Mouse (Mus musculus) MEL (cell line): ENCODE results near the gene Nmnat3.

Experiments
- CTCF ChIP-seq, 3 experiments: IDR thresholded peaks in 2 of 3; conservative IDR thresholded peaks in 1 of 3; 2 replicates each; pipeline ENCODE4 v1.5.1; 2011 to 2012; ENCODE audit warnings: low read length in 3 of 3, low read depth in 2 of 3, mild to moderate bottlenecking in 2 of 3, improper control_type of control experiment in 1 of 3, inconsistent platforms in 1 of 3, mixed read lengths in 1 of 3, moderate library complexity in 1 of 3; ENCODE audit not compliant: control insufficient read depth in 1 of 3, insufficient read depth in 1 of 3, poor library complexity in 1 of 3, severe bottlenecking in 1 of 3
- MEF2A ChIP-seq: IDR thresholded peaks from 2 replicates; pipeline ENCODE4 v1.6.1; 2014; ENCODE audit warnings: low read depth, mild to moderate bottlenecking, inconsistent platforms, low read length, improper control_type of control experiment; ENCODE audit not compliant: poor library complexity, insufficient replicate concordance, severe bottlenecking; ENCODE audit errors: extremely low read depth
- POLR2A ChIP-seq, 2 experiments: IDR thresholded peaks; 2 replicates each; pipeline ENCODE4 v1.6.1; 2011 to 2012; ENCODE audit warnings: low read length in 2 of 2, mild to moderate bottlenecking in 2 of 2, control low read depth in 1 of 2, improper control_type of control experiment in 1 of 2, low read depth in 1 of 2, moderate library complexity in 1 of 2; ENCODE audit not compliant: control insufficient read depth in 1 of 2, insufficient read depth in 1 of 2, poor library complexity in 1 of 2
- ZC3H11A ChIP-seq: IDR thresholded peaks from 2 replicates; pipeline ENCODE4 v1.6.1; 2012; ENCODE audit warnings: low read depth, mild to moderate bottlenecking, inconsistent platforms, low read length, improper control_type of control experiment

DNA sequence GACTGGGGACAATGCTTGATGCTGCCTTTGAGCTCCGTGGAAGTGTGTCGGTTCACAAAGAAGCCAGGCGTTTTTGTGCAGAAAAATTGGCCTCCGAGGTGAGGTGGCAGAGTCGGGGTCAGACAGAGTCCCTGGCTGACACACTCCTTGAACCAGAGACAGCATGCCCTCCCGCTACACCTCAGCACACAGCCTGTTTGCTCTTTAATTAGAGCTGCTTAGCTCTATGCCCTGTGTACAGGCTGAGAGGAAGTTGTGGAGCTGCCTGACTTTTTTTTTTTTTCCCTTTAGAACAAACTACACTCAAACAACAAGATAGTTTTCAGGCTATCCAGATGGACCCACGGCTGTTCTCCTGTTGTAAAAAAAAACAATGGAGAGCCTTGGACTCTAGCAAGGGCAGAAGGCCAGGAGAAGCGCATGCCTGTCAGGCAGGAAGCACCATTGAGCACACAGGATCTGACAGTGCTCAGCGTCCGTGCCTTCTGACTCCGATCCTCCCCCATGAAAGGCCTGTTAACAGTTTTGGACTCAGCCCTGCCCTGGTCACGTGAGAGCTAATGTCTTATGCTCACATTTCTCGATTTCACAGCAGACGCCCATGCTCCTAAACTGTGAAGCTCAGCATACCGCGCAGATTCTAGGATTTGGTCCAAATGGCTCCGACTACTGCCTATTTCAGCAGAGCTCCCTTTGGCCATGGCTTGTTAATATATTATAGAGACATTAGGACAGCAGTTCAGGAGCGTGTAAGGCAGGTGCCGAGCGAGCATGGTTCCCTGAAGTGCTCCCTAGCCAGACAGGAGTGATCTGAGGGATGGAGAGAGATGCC lies 42.3 kb downstream of the Nmnat3 start:
- TF ChIP-seq POLR2A (IDR thresholded peaks at IDR 0.05; ENCODE audit: control insufficient read depth in 1 of 2, insufficient read depth in 1 of 2, low read depth in 1 of 2, low read length in 2 of 2, poor library complexity in 1 of 2) (no peak), ZC3H11A (no peak), MEF2A (no peak), CTCF (IDR thresholded peaks at IDR 0.05 in 2 of 3, conservative IDR thresholded peaks at IDR 0.05 in 1 of 3; ENCODE audit: control insufficient read depth in 1 of 3, insufficient read depth in 1 of 3, low read depth in 2 of 3, low read length in 3 of 3, poor library complexity in 1 of 3, severe bottlenecking in 1 of 3) (no peak)
